Mouse (Mus musculus) gastrocnemius, postnatal 14 days (tissue): ENCODE data around the gene Stk39. TPM values are rescaled to one million over a fixed set of nuclear protein-coding genes. Genes with fewer than 3 reads are reported as not detected.

Experiments used
- DNase-seq: peaks from one replicate; pipeline ENCODE4 v3.0.0; 2021; ENCODE audit warnings: mixed read lengths
- intact Hi-C: fragments of 180-260 bp; cut with DNase I; formaldehyde crosslinking; loops from one replicate; pipeline ENCODE4 v1.15.1; 2025; ENCODE audit warnings: low total_unique reads
- total RNA-seq, 2 experiments: library from RNA; stranded (reverse); gene quantifications; 2 replicates each; pipeline ENCODE4 v1.2.3; 2021

Gene Stk39
- total RNA-seq, 2 experiments from 2014 or later = 7.8 to 8.1 TPM

- intact Hi-C loops = loop anchor here (10.0 kb wide), 1 partner anchor 101 kb away; no protein-coding TSS in a partner anchor
- no peak for DNase-seq
Observed at GRCm38 (mm10) chr2:68465266-68466123, 6.6 kb downstream of the Stk39 start.

DNA sequence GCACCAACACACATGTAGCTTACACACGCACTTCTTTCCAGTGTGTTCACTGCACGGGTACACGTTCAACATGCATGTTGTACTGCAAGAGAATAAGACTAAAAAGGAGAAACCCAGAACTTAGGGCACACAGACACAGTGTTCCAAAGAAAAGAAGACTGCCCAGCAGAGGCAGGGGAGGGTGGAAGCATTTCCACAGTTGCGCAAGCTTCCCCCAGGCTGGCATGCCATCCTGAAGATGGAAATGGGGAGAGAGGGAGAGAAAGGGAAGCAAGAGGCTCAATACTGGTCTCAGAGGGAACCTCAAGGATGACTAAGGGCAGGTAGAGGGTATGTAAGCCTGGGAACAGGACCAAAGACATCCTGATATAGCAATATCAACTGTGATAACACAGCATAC lies 7.6 kb downstream of the Stk39 start:
- DNase-seq = no peak
- intact Hi-C loops = loop anchor here (10.0 kb wide), 1 partner anchor 100 kb away; no protein-coding TSS in a partner anchor

GRCm38 (mm10) chr2:68463801-68464200 lies 8.3 kb downstream of the Stk39 start:
- DNase-seq = no peak
- intact Hi-C loops = loop anchor here (10.0 kb wide), 1 partner anchor 99 kb away; no protein-coding TSS in a partner anchor

GRCm38 (mm10) chr2:68458115-68458514 lies 14.0 kb downstream of the Stk39 start:
- no peak for DNase-seq
- intact Hi-C loops = no loop called here

DNA sequence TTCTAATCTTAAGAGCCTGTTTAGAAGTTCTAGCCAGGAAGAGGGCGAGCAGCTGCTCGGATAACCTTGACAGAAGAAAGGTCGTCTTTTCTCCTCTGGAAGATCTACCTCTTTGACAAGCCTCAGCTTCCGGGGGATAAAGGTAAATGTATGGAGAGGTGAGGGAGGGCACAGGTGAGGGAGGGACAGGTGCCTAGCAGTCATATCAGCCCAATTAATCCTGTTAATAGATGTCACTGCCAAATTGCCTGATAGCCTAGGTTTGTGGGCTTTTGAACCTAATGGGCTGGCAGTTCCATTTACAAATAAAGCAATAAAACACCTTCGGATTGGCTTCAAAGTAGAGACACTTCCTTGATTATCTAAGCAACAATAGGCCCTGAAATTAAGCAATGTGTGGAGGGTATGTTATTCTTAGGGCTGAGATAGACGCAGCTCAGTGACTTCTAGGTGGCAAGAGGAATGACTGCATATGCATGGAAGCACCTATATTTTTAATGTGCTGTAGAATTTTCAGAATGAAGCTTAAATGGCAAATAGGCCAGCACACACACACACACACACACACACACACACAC lies 14.5 kb downstream of the Stk39 start:
- intact Hi-C loops = no loop called here
- DNase-seq = no peak

- intact Hi-C loops = no loop called here
- no peak for DNase-seq
Observed at GRCm38 (mm10) chr2:68456899-68457298, 15.2 kb downstream of the Stk39 start.

DNA sequence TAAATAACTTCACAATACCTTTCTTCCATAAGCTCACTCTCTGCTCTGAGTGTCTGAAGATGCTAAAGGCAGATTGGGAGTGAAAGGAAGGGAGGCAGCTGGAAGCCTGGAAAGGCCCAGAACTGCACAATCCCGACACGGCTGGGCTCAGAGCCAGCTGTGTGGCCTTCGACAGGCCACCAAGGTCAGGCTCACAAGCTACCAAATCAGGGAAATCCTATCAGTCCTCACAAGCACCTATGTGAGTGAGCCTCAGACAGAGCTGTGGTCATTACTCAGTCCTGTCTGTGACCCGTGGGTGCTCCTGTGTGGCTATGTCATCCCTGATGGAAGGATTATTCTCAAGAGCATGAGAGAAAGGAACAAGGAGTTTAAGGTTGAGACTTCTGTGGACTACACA lies 19.7 kb downstream of the Stk39 start:
- DNase-seq = no peak
- intact Hi-C loops = no loop called here

GRCm38 (mm10) chr2:68448035-68448434 lies 24.0 kb downstream of the Stk39 start:
- DNase-seq = no peak
- intact Hi-C loops = no loop called here

DNA sequence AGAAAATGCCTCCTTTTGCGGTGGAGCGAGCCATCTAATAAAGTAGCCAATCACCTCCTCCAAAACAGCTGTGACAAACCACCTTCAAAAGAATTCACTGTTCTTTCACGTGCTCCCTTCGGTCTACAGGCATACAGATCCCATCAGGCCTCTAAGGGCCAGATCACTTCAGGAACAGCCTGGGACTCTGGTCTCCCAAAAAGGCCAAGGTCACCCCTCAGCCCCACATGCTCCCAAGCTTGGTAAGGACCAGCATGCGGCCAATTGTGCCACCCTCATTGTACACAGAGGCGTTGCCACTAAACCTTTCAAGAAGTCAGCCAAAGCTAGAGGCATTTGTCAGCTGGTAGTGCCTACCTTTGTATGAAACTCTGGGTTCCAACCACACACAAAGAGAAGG lies 28.9 kb downstream of the Stk39 start:
- no peak for DNase-seq
- intact Hi-C loops = no loop called here

DNA sequence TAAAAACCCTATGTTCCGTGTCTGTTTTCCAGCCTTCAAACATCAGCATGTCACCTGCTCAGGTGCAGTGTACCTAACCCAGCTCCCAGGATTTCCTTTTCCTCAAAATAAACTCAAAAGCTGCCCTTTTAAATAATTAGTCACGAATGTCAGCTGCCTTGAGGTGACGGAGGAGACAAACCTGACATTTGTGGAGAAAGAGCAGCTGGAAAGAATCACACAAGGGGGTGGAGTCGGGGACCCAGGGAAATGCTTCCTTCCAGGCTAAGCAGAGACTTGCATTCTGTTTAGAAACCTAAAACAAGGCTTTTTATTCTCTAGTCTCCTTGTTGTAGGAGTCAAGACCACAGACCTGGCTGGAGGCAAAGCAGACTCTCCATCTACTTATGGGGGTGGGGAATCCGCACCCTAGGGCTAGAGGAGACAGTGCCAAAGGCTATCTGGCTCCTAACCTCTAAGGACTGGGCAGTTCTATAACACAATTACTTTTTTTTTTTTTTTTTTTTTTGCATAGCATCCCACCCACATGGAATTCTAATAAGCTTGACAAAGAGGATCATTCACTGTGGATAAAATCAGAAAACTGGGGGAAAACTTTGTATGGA lies 29.9 kb downstream of the Stk39 start:
- intact Hi-C loops = no loop called here
- no peak for DNase-seq

GRCm38 (mm10) chr2:68439614-68440013 lies 32.5 kb downstream of the Stk39 start:
- intact Hi-C loops = no loop called here
- no peak for DNase-seq

GRCm38 (mm10) chr2:68437920-68438319 lies 34.1 kb downstream of the Stk39 start:
- intact Hi-C loops = no loop called here
- no peak for DNase-seq

- no peak for DNase-seq
- intact Hi-C loops = no loop called here
Observed at GRCm38 (mm10) chr2:68437216-68437615, 34.9 kb downstream of the Stk39 start.

GRCm38 (mm10) chr2:68436305-68436704 lies 35.8 kb downstream of the Stk39 start:
- intact Hi-C loops = no loop called here
- DNase-seq = no peak

- DNase-seq = no peak
- intact Hi-C loops = no loop called here
Observed at GRCm38 (mm10) chr2:68435494-68436255, 36.4 kb downstream of the Stk39 start.

DNA sequence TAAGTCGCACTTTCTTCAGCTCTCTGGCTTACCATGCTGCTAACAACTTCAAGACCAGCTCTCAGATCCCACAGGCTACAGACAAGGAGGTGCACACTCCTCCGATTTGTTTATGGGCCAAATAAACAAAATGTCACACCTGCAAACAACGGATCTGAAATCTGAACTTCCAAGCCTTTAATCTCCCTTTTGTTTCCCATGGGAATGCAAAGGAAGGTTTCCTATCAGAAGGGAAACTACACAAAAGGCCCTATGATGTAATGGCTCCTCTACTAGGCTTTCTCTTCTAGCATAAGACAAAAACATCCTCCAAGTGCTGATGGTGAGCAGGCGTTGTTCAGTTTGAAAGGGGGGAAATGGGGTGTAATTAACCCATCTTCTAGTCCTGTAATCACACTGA lies 37.1 kb downstream of the Stk39 start:
- no peak for DNase-seq
- intact Hi-C loops = no loop called here

- DNase-seq = no peak
- intact Hi-C loops = no loop called here
Observed at GRCm38 (mm10) chr2:68434576-68434975, 37.5 kb downstream of the Stk39 start.

GRCm38 (mm10) chr2:68433736-68434312 lies 38.2 kb downstream of the Stk39 start:
- intact Hi-C loops = no loop called here
- no peak for DNase-seq

GRCm38 (mm10) chr2:68432834-68433233 lies 39.2 kb downstream of the Stk39 start:
- intact Hi-C loops = no loop called here
- no peak for DNase-seq
